Mouse (Mus musculus) left cerebral cortex, adult 9 months (tissue): ENCODE results near the gene Csmd2.
A peak's percentile ranks its signal among the peaks of the same experiment; 100 is the strongest.

Source experiments
- DNase-seq, 2 experiments: peaks; one replicate each; pipeline ENCODE4 v3.0.0; 2022; ENCODE audit warnings: low spot score in 2 of 2

Csmd2 gene

GRCm38 (mm10) chr4:128414741-128415140 lies 427.1 kb downstream of the Csmd2 start:
- DNase-seq, result no peak

- DNase-seq, result no peak
Measured at GRCm38 (mm10) chr4:128419988-128420617, 432.4 kb downstream of the Csmd2 start.

GRCm38 (mm10) chr4:128422486-128422885 lies 434.8 kb downstream of the Csmd2 start:
- DNase-seq, result no peak

- DNase-seq, result no peak
Measured at GRCm38 (mm10) chr4:128425339-128425738, 437.7 kb downstream of the Csmd2 start.

GRCm38 (mm10) chr4:128427261-128428030 lies 439.8 kb downstream of the Csmd2 start:
- DNase-seq, result no peak

- peak in 1 of 2 experiments; percentile 55 for DNase-seq
Measured at GRCm38 (mm10) chr4:128428303-128429107, 440.8 kb downstream of the Csmd2 start.

- no peak for DNase-seq
Measured at GRCm38 (mm10) chr4:128429591-128429990, 441.9 kb downstream of the Csmd2 start.

GRCm38 (mm10) chr4:128440550-128440949 lies 452.9 kb downstream of the Csmd2 start:
- no peak for DNase-seq

GRCm38 (mm10) chr4:128441228-128441627 lies 453.6 kb downstream of the Csmd2 start:
- DNase-seq, result no peak

GRCm38 (mm10) chr4:128442791-128443190 lies 455.1 kb downstream of the Csmd2 start:
- DNase-seq, result no peak

GRCm38 (mm10) chr4:128445514-128446260 lies 458.0 kb downstream of the Csmd2 start:
- no peak for DNase-seq

GRCm38 (mm10) chr4:128448831-128449431 lies 461.3 kb downstream of the Csmd2 start:
- DNase-seq, result peak in 1 of 2 experiments; percentile 71

- peak in 1 of 2 experiments; percentile 60 for DNase-seq
Measured at GRCm38 (mm10) chr4:128450137-128450536, 462.5 kb downstream of the Csmd2 start.

- DNase-seq, result peak in 1 of 2 experiments; percentile 54
Measured at GRCm38 (mm10) chr4:128450974-128451373, 463.3 kb downstream of the Csmd2 start.

GRCm38 (mm10) chr4:128451383-128451794 lies 463.7 kb downstream of the Csmd2 start:
- DNase-seq, result no peak

GRCm38 (mm10) chr4:128466708-128467107 lies 479.1 kb downstream of the Csmd2 start:
- DNase-seq, result no peak

GRCm38 (mm10) chr4:128468040-128468439 lies 480.4 kb downstream of the Csmd2 start:
- no peak for DNase-seq

GRCm38 (mm10) chr4:128476249-128476648 lies 488.6 kb downstream of the Csmd2 start:
- peak in 1 of 2 experiments; percentile 14 for DNase-seq

GRCm38 (mm10) chr4:128483891-128484290 lies 496.2 kb downstream of the Csmd2 start:
- no peak for DNase-seq

GRCm38 (mm10) chr4:128484679-128485078 lies 497.0 kb downstream of the Csmd2 start:
- DNase-seq, result no peak

- DNase-seq, result peak in 1 of 2 experiments; percentile 43
Measured at GRCm38 (mm10) chr4:128489521-128490100, 502.0 kb downstream of the Csmd2 start.
